Mouse (Mus musculus) bone marrow macrophage, adult 2 months (primary cell): ENCODE measurements at regions not wholly inside any gene's neighbourhood (a gene's known extent, or its start where the extent isn't known, plus 50 kb on each side); places are given as distances from the start of the nearest gene placed in this dataset.

ENCODE experiments used
- CTCF ChIP-seq: IDR thresholded peaks from 2 replicates; pipeline ENCODE4 v1.5.1; 2012; ENCODE audit warnings: low read depth, mild to moderate bottlenecking, low read length, moderate library complexity
- POLR2A ChIP-seq: IDR thresholded peaks from 2 replicates; pipeline ENCODE4 v1.6.1; 2012; ENCODE audit warnings: mild to moderate bottlenecking, low read depth, low read length, borderline replicate concordance

GRCm38 (mm10) chr19:54174090-54175055 is 130.4 kb downstream of the Adra2a start:
- TF ChIP-seq CTCF (no peak), POLR2A (no peak)
